In the genomic region with DNA sequence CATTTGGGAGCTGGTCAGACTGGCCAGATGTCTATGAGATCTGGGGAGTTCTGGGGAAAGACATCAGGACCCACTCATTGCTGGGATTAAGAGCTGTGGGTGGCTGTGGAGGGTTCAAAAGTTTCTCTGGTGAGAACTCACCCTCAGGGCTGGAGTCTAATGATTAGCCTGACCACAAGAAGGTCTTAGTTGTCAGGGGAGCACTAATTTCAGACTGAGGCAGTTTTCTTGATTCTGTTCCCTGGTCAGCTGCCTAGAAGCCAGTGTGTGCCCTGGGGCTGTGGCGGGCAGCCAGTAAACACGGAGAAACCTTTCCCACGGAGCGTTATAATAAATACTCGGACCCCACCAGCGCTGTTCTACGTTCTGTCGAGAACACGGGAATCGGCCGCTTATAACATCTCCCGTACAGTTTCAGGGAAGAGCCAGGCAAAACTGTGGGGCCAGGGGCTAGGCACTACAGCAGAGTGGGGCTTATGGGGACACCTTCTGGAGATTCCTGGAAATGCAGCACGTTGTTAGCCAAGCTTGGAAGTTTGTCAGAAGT, we compare ENCODE assay signal across 8 mouse cellular contexts. TPM values are rescaled to one million over a fixed set of nuclear protein-coding genes. Genes with fewer than 3 reads are reported as not detected.
DNase-seq lines count a peak whose midpoint lies in the region; ATAC-seq lines count a peak whose summit lies in the region.

No protein-coding gene starts in this region.

- peak; percentile 48; the same call in 1 of the 2 replicates for ATAC-seq in frontal cortex, adult (ENCODE audit: low TSS enrichment)
- peak; percentile 83 for ATAC-seq in hindbrain, embryonic 15.5 days (ENCODE audit: low FRiP score, low read depth)
- peak; percentile 87; the same call in 1 of the 2 replicates for ATAC-seq in limb, embryonic 12.5 days (ENCODE audit: insufficient number of reproducible peaks, insufficient read depth, low FRiP score, low TSS enrichment, low read depth)
- peak; percentile 82 for ATAC-seq in midbrain, embryonic 12.5 days (ENCODE audit: low FRiP score, low read depth)
- ATAC-seq in stomach, embryonic 14.5 days (ENCODE audit: insufficient number of reproducible peaks, insufficient read depth, low FRiP score, low read depth), result peak; percentile 73; the same call in 1 of the 2 replicates

- H3K4me1 ChIP-seq in hindbrain, embryonic 15.5 days (replicated peaks), result peaks cover 12% of the 10 kb centered on the region
- H3K4me1 ChIP-seq in limb, embryonic 12.5 days (replicated peaks), result no peaks in the 10 kb centered on the region
- peaks cover 17% of the 10 kb centered on the region for H3K4me1 ChIP-seq in midbrain, embryonic 12.5 days
- H3K4me1 ChIP-seq in stomach, embryonic 14.5 days (ENCODE audit: control insufficient read depth, insufficient read depth, low read length), result no peaks in the 10 kb centered on the region

- 6% methylated on average over 13 of the region's 13 CpGs for WGBS in hindbrain, embryonic 15.5 days
- 7% methylated on average over 13 of the region's 13 CpGs for WGBS in limb, embryonic 12.5 days
- 15% methylated on average over 13 of the region's 13 CpGs for WGBS in midbrain, embryonic 12.5 days
- WGBS in stomach, embryonic 14.5 days, result 9% methylated on average over 13 of the region's 13 CpGs

- H3K9ac ChIP-seq in hindbrain, embryonic 15.5 days, result peak overlapping the region; percentile 38; the same call in 1 of the 2 replicates
- H3K9ac ChIP-seq in limb, embryonic 12.5 days (replicated peaks), result peak overlapping the region; percentile 46; the same call in 1 of the 2 replicates
- peak overlapping the region; percentile 53 for H3K9ac ChIP-seq in midbrain, embryonic 12.5 days (replicated peaks)
- H3K9ac ChIP-seq in stomach, embryonic 14.5 days (replicated peaks; ENCODE audit: low read depth, low read length), result 0 out of 2 replicates have a peak overlapping the region, but pooled peaks have one; percentile 25

- no peaks in the 10 kb centered on the region for H3K9me3 ChIP-seq in hindbrain, embryonic 15.5 days
- H3K9me3 ChIP-seq in limb, embryonic 12.5 days, result no peaks in the 10 kb centered on the region
- no peaks in the 10 kb centered on the region for H3K9me3 ChIP-seq in midbrain, embryonic 12.5 days
- no peaks in the 10 kb centered on the region for H3K9me3 ChIP-seq in stomach, embryonic 14.5 days (ENCODE audit: control insufficient read depth, low read depth, low read length)

- peak overlapping the region; percentile 35 for H3K4me3 ChIP-seq in hindbrain, embryonic 15.5 days
- peak overlapping the region; percentile 31 for H3K4me3 ChIP-seq in limb, embryonic 12.5 days (replicated peaks)
- H3K4me3 ChIP-seq in midbrain, embryonic 12.5 days, result peak overlapping the region; percentile 30
- H3K4me3 ChIP-seq in stomach, embryonic 14.5 days (ENCODE audit: low read depth, low read length), result peak overlapping the region; percentile 29

- H3K36me3 ChIP-seq in hindbrain, embryonic 15.5 days, result no peaks in the 10 kb centered on the region
- no peaks in the 10 kb centered on the region for H3K36me3 ChIP-seq in limb, embryonic 12.5 days
- no peaks in the 10 kb centered on the region for H3K36me3 ChIP-seq in midbrain, embryonic 12.5 days
- no peaks in the 10 kb centered on the region for H3K36me3 ChIP-seq in stomach, embryonic 14.5 days (ENCODE audit: control insufficient read depth, insufficient read depth, low read length)

- DNase-seq in right cerebral cortex, adult 2 months (ENCODE audit: low spot score in 2 of 2), result peak; percentile 77 to 80
- DNase-seq in right cerebral cortex, postnatal 36 days (ENCODE audit: low spot score in 2 of 2), result no peak
- peak; percentile 87 to 91 for DNase-seq in cerebellum, postnatal 10 days

- no peaks in the 10 kb centered on the region for H3K27me3 ChIP-seq in hindbrain, embryonic 15.5 days
- H3K27me3 ChIP-seq in limb, embryonic 12.5 days, result no peaks in the 10 kb centered on the region
- 0 out of 2 replicates have a peak, but pooled peaks cover 1% of the 10 kb centered on the region for H3K27me3 ChIP-seq in midbrain, embryonic 12.5 days
- H3K27me3 ChIP-seq in stomach, embryonic 14.5 days (ENCODE audit: control insufficient read depth, insufficient read depth, low read length), result no peaks in the 10 kb centered on the region

- H3K27ac ChIP-seq in hindbrain, embryonic 15.5 days (replicated peaks), result peak overlapping the region; percentile 32; the same call in 1 of the 2 replicates
- no peak overlapping the region for H3K27ac ChIP-seq in limb, embryonic 12.5 days
- peak overlapping the region; percentile 39; the same call in 1 of the 2 replicates for H3K27ac ChIP-seq in midbrain, embryonic 12.5 days (replicated peaks)
- H3K27ac ChIP-seq in stomach, embryonic 14.5 days (ENCODE audit: low read length), result no peak overlapping the region

- H3K4me2 ChIP-seq in hindbrain, embryonic 15.5 days, result peak overlapping the region; percentile 63
- H3K4me2 ChIP-seq in limb, embryonic 12.5 days, result peak overlapping the region; percentile 65
- peak overlapping the region; percentile 55 for H3K4me2 ChIP-seq in midbrain, embryonic 12.5 days (replicated peaks)
- H3K4me2 ChIP-seq in stomach, embryonic 14.5 days (replicated peaks; ENCODE audit: low read depth, low read length), result peak overlapping the region; percentile 69

RNA-seq across cellular contexts. Expression of a gene that starts 3.7 kb away (rescaled TPM):
- 9.3 and 10.8 TPM in 2 replicates for polyA plus RNA-seq in hindbrain, embryonic 15.5 days (2015; fragmentation: Nextera tagmentation; extraction: Ambion mirVana)
- polyA plus RNA-seq in limb, embryonic 12.5 days (2016; fragmentation: Nextera tagmentation; extraction: Ambion mirVana), result 8.9 and 9.8 TPM in 2 replicates
- 6.0 and 6.7 TPM in 2 replicates for polyA plus RNA-seq in midbrain, embryonic 12.5 days (2016; fragmentation: Nextera tagmentation; extraction: Ambion mirVana)
- polyA plus RNA-seq in stomach, embryonic 14.5 days (2014; fragmentation: Nextera tagmentation; extraction: Ambion mirVana), result 37.5 and 41.4 TPM in 2 replicates

Comparison
In these comparisons a context has a peak if more than half of its experiments do, and no peak if none do; other contexts are left out.
1. DNase-seq: peak in right cerebral cortex, adult 2 months (2 of 2) and cerebellum, postnatal 10 days (2 of 2); none in right cerebral cortex, postnatal 36 days (0 of 2).
2. H3K27ac ChIP-seq: peak in hindbrain, embryonic 15.5 days (single experiment) and midbrain, embryonic 12.5 days (single experiment); none in limb, embryonic 12.5 days (single experiment) and stomach, embryonic 14.5 days (single experiment).
3. Peak in every context shown above with its lines, with median percentiles within 50 percentile points of each other: ATAC-seq, H3K4me2 ChIP-seq, H3K4me3 ChIP-seq and H3K9ac ChIP-seq.